Mouse (Mus musculus): ENCODE data around the gene Tmem38a. TPM values are rescaled to one million over a fixed set of nuclear protein-coding genes. Genes with fewer than 3 reads are reported as not detected.

Tmem38a gene
- polyA plus RNA-seq (2012): 1.4 and 1.5 TPM in 2 replicates

DNA sequence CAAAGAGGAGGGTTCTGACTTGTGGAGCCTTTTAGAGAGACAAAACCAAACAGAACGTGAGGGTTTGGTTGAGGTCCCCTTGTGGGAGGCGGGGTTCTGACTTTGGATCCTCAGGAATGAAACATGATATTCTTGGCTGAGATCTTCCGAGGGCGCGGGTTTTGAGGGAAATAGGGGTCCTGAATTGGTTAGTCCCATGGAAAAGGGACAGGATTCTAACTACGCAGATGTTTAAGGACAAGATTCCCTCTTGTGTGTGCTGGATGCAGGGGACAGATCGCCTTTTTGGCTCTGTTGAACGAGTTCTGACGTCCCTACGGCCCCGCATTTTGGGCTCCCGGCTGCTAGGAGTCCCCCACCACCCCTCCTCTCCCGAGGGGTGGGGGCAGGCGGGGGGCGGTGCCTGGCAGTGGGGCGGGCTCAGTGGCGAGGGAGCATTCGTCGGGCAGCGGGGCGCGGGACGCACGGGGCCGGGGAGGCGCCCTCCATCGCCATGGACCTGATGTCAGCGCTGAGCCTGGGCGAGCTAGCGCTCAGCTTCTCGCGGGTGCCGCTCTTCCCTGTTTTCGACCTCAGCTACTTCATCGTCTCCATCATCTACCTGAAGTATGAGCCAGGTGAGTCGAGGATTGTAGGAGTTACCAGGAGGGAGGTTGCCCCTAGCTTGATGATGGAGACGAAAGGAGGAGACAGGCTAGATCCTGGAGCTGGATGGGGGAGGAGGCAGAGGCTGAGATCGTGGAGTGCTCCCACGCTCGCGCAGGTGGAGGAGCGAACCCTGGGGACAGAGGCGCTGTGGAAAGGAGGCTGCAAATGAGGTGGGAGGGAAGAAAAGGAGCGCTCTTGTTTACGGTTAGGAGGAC is at the start of gene Tmem38a:
Gene Tmem38a, plus strand, starts transcription at position 445 of the 863 bp plus-strand sequence.
- TF ChIP-seq GATA1 (IDR thresholded peaks at IDR 0.05; ENCODE audit: low read length): no peak

DNA sequence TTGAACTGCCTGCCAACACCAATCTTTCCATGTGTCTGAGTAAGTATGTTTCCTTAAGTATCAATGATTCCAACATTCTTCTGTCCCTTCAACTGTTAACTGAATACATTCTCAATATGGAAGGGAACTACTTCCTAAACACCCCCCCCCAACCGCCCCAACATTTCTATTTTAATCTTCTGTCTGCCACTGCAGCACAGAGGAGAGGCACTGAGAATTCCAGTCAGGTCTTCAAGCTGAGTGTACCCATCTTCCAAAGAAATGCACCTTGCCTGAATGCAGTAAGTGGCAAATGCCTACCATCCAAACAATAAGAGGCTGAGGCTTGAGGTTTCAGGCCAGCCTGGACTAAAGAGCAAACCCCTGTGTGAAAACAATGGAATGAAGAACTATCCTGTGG is 39.8 kb upstream of the Tmem38a start:
- TF ChIP-seq GATA1 (IDR thresholded peaks at IDR 0.05; ENCODE audit: low read length): no peak

DNA sequence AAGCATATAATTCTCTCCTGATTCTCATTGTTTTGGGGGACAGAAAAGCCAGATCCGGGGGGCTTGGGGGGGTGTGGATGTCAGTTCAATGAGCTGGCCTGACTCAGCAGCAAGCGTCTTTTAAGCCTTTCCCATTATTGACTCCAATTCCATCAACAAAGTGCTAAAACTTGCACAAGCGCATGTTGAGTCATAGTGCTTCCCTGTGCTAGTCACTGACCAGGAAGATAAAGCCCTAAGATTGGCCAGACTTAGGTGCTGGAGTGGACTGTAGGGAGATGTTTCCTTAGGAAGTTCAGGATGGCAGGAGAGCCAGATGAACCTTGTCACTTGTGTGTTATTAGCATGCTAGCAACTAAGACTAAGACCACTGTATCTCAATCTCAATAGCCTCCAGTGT is 37.0 kb upstream of the Tmem38a start:
- no peak for TF ChIP-seq GATA1 (IDR thresholded peaks at IDR 0.05; ENCODE audit: low read length)

DNA sequence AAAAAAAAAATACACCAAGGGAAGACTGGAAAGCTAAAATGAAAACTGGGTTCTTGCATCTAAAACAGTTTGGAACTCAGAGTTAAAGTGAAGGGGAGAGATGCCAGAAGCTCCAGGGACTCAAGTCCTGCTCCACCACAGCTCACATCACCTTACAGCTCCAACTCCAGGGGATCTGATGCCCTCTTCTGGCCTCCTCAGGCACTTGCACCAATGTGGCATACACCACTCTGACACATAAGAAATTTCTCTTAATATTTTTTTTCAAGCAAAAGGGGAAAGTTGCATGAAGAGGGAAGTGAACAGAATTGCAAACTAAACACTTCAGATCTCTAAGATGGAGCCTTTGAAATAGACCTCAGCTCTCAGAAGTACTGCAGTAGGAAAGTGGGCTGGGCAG is 32.6 kb upstream of the Tmem38a start:
- no peak for TF ChIP-seq GATA1 (IDR thresholded peaks at IDR 0.05; ENCODE audit: low read length)

DNA sequence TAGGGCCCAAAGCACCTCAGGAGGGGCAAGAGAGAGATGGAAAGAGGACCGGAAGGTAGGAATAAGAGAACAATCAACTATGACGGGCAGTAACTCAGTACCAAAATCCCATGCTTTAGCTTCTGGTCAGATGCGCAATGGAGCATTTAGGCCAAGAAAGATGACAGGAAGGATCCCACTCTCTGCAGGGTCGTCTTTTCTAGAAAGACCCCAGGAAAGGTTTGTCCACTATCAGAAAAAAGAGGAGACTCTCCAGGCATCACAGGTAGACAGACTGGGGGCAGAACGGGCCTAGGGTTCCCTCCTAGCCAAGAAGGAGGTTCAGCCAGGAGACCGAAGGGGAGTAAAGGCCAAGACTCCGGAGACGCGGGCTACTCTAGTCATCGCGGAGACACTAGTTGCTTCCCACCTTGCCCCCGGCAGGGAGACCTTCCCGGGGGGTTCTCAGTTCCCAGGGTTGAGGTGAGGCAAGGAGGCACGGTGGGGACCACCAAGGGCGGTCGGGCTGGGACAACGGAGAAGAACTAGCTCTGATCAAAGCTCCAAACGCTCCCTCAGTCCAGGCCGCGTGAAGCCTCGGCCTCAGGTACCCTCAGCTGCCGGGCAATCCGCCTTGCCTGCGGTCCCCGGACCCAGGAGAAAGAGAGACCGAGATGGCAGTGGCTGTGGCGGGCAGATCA is 24.6 kb upstream of the Tmem38a start:
- TF ChIP-seq GATA1 (IDR thresholded peaks at IDR 0.05; ENCODE audit: low read length): no peak

DNA sequence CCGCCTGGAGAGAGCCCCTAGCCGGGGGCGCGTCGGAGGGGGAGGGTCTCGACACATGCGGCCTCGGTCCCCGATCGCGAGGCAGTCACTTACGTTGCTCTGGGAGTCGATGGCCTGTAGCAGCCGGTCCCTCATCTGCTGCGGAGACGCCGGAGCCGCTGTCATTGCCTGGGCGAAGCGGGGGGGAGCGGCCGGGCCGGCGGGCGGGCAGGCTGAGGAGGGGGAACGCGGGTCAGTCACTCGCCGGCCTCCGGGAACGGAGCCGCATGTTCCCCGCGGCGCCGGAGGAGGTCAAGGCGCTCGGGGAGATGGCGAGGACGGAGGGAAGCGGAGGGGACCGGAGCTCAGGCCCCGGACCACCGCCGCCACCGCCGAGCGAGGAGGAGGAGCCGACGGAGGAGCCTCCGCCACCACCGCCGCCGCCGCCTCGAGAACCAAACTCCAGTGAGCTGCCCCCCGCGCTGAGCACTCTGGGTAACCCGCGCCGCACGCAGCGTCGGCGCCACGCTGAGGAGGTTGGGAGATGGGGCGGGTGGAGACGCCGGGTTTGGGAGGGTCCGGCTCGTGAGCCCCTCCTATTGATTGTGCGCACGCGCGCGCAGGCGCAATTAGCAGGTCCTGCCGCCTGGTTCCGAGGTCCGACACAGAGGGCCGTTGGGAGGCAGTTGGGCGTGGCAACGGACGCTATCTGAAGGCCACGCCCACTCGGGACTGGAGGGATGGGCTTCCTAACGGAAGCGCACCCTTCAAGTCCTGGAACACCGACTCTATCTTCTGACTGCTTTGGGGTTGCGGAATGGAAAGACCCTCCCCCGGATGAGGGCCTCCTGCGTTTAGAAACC is 23.8 kb upstream of the Tmem38a start, which contains the start of gene Med26:
Gene Med26, minus strand, starts transcription at position 469 of the 842 bp plus-strand sequence.
- TF ChIP-seq GATA1 (IDR thresholded peaks at IDR 0.05; ENCODE audit: low read length): no peak

DNA sequence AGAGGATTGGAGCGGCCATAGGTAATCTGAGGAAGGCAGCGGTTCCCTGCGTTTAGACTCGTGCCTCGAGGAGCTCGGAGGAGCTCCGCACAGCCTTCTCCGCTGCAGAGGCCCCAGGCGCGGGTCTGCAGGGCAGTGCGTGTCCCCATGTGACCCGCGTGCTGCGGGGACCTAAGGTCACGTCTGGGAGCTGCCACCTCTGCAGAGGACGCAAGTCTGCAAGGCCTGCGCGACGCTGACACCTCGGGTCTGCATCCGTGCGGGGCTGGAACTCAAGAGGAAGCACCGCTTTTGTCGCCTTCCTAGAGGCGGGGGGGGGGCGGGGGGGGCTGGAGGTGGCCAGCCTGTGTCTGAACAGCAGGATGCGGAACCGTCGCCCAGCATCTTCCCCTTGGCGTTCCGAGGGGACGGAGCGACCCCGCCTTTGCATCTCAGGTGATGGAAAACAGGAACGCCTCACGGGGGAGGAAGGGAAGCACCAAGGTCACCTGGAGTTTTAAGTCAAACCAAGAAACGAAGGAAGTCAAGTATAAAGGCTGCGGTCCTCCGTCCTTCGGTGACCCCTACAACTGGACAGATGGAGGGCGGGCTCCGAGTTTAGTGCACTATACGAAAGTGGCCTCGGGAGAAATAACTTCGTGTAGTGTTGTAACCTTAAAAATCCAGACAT is 23.1 kb upstream of the Tmem38a start:
- TF ChIP-seq GATA1 (IDR thresholded peaks at IDR 0.05; ENCODE audit: low read length): no peak

DNA sequence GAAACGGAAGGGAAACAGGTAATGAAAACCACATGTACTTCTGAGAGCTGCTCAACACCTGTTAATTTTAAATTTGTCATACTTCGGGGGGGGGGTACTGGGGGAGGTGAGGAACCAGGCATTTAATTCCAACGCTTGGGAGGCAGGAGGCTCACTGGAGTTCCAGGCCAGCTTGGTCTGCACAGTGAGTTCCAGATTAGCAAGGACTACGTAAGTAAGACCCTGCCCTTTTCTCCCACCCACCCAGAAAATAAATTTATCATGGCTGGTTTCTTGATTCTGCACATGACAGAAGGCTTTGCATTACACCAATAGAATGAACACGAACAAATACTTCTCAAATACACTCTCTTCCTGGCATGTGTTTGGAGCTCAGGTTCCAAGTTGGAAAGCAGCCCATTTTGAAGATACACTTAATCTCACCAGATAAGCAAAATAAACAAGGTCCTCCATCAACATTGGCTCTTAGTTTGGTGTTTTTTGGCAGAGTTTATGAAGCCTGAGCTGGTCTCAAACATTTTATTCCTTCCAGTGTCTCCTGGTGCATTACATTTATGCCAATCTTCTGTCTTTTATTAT is 22.5 kb upstream of the Tmem38a start:
- no peak for TF ChIP-seq GATA1 (IDR thresholded peaks at IDR 0.05; ENCODE audit: low read length)

DNA sequence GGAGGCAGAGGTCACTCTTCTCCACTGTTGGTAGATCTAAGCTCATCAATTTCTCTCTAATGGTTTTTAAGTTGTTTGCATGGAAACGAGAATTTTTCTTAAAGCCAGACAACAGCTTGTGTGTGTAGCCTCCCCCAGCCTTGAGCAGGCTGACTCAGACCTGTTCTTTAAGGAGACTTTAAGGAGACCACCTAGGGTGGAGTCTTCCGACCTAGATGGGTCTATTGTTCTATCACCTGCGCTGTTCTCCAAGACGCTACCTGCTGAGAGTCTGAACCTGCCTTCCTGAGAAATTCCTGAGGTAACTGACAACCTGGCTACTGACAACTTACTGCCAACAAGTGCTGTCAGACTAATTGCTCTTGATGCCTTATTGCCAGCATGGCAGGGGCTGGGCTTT is 16.1 kb upstream of the Tmem38a start:
- no peak for TF ChIP-seq GATA1 (IDR thresholded peaks at IDR 0.05; ENCODE audit: low read length)

DNA sequence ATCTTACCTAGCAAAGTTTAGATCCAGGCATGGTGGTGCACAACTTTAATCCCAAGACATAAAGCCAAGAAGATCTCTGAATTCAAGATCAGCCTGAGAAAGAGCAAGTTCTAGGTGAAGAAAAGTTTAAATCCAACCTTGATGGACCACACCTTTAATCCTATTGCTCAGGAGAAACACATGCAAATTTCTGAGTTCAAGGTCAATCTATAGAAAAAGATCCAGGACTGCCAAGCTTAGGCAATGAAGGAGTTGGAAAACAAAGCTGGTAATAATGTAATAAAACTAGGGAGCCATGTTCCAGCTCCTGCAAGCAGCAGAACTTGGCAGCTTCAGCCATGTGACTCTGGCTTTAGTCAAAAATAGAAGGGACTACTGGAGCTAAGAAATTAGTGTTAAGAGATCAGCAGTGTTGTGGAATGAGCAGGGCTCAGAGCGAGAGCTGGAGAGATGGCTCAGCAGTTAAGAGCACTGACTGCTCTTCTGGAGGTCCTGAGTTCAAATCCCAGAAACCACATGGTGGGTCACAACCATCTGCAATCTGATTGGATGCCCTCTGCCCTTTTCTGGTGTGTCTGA is 10.7 kb upstream of the Tmem38a start:
- TF ChIP-seq GATA1 (IDR thresholded peaks at IDR 0.05; ENCODE audit: low read length): no peak

DNA sequence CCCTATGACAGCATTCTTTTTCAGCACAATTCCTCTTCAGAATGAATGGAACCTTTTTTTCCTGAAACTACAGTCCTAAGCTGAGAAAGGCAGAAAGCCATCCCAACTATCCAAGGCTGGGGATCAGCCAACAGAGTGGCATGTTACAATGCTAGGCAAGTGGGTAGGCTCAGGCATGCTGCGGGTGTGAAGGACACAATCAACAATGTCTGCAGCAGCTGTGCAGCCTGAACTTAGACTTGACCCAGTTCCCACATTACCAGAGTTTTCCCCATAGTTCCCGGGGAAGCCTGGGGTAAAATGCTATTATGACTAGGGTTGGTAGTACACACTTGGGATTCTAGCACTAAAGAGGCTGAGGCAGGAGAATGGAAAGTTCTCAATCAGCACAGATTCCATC is 5.9 kb upstream of the Tmem38a start:
- TF ChIP-seq GATA1 (IDR thresholded peaks at IDR 0.05; ENCODE audit: low read length): no peak

DNA sequence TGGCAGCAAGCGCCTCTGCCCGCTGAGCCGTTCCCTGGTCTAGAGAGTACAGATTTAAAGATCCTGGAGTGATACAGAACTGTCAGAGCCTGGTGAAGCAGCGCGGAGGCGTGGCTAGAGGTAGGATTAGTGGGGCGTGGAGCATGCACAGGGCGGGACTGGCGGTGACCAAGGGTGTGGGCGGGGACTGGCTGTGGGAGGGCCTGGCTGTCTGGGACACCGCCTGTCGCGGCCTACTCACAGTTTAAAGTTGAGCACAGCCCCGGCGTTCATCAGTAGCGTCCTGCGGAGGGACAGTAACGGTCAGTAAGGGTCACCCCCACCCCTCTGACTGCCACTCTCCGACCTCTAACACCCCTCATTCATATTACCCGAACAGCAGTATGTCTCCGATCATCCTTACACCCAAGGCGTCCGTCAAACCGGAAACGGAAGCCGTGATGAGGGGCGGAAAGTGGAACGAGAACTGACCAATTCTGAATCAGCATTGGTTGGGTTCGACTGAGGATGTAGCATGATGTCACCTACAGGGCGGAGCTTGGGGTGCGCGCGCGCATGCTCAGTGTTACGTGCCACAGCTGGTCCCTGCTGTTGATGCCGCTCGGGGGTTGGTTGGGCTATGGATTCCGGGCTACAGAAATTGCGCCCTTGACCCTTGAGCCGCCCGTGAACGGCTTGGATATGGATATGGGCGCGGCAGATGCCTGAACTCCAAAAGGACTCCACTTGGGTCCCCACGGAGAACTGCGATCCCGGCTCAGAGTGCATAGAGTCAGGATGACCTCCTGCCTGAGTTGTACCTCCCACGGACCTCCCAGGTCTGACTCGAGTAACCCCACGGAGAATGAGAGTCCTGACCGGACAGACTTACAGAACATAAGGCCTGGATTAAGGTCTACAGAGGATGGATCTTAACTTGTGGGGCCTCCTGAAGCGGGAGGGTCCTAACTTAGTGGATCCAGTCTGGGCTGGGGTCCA is 933 bp upstream of the Tmem38a start, which contains the start of gene Smim7:
Gene Smim7, minus strand, starts transcription at position 456 of the 978 bp plus-strand sequence.
- TF ChIP-seq GATA1 (IDR thresholded peaks at IDR 0.05; ENCODE audit: low read length): no peak

DNA sequence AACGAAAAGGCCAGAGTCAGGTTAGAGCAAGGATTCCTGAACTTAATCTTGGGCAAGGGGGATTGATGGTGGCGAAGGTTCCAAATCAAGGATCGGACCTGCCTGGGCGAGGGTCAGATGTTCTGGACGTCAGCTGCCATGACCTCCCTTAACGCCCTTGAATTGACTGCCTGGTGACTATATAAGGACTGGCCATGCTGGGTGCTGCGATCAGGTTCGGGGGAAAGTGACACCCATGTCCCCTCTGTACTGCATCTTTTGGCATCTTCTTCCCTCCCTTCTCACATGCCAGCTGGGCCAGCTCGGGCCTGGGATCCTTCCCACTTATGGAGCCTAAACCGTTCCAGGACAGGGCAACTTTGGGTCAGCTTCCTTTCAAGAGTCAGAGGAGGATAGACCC is 652 bp downstream of the Tmem38a start:
- no peak for TF ChIP-seq GATA1 (IDR thresholded peaks at IDR 0.05; ENCODE audit: low read length)

Measured in G1E-ER4 (cell line).